Mouse (Mus musculus) heart, embryonic 12.5 days (tissue): ENCODE data around the gene Ipo11. TPM values are rescaled to one million over a fixed set of nuclear protein-coding genes. Genes with fewer than 3 reads are reported as not detected.

Experiments
- ATAC-seq: fragments of 200-750 bp; cut with Nextera tagmentation; 2 replicates; pipeline ENCODE4 v1.8.0; 2017; ENCODE audit warnings: moderate TSS enrichment, moderate library complexity; ENCODE audit not compliant: insufficient number of reproducible peaks, low FRiP score
- H3K27ac ChIP-seq: fragments of 300-500 bp; sonication (generic); 2 replicates; pipeline ENCODE4 v1.5.1; 2016; ENCODE audit warnings: mild to moderate bottlenecking, moderate library complexity; ENCODE audit not compliant: poor library complexity, severe bottlenecking
- H3K27me3 ChIP-seq: fragments of 300-500 bp; sonication (generic); replicated peaks from 2 replicates; pipeline ENCODE4 v1.6.1; 2016; ENCODE audit warnings: mild to moderate bottlenecking, moderate library complexity
- H3K36me3 ChIP-seq: fragments of 300-500 bp; sonication (generic); 2 replicates; pipeline ENCODE4 v1.6.1; 2016; ENCODE audit warnings: mild to moderate bottlenecking, moderate library complexity
- H3K4me1 ChIP-seq: fragments of 300-500 bp; sonication (generic); replicated peaks from 2 replicates; pipeline ENCODE4 v1.6.1; 2016; ENCODE audit warnings: mild to moderate bottlenecking
- H3K4me2 ChIP-seq: fragments of 300-500 bp; sonication (generic); 2 replicates; pipeline ENCODE4 v1.6.1; 2016; ENCODE audit warnings: mild to moderate bottlenecking, moderate library complexity
- H3K4me3 ChIP-seq: fragments of 300-500 bp; sonication (generic); 2 replicates; pipeline ENCODE4 v1.5.1; 2016; ENCODE audit warnings: mild to moderate bottlenecking
- H3K9ac ChIP-seq: fragments of 300-500 bp; sonication (generic); 2 replicates; pipeline ENCODE4 v1.6.1; 2016; ENCODE audit warnings: mild to moderate bottlenecking, moderate library complexity
- H3K9me3 ChIP-seq: fragments of 300-500 bp; sonication (generic); replicated peaks from 2 replicates; pipeline ENCODE4 v1.6.1; 2016; ENCODE audit warnings: mild to moderate bottlenecking, moderate library complexity
- WGBS: fragments of 180-500 bp; shearing (Covaris S2); methylation state at CpG from one replicate; pipeline ENCODE4 v1.1.7; 2016; 5-methylcytosine and 5-hydroxymethylcytosine counted together
- polyA plus RNA-seq: library from polyadenylated mRNA; unstranded; fragments of >200 nt; fragmentation: Nextera tagmentation; extraction: Ambion mirVana; gene quantifications from 2 replicates; pipeline ENCODE4 v1.2.1, GENCODE M21; 2016

Gene Ipo11
- polyA plus RNA-seq, 1 experiment from 2014 or later: 80.0 TPM

DNA sequence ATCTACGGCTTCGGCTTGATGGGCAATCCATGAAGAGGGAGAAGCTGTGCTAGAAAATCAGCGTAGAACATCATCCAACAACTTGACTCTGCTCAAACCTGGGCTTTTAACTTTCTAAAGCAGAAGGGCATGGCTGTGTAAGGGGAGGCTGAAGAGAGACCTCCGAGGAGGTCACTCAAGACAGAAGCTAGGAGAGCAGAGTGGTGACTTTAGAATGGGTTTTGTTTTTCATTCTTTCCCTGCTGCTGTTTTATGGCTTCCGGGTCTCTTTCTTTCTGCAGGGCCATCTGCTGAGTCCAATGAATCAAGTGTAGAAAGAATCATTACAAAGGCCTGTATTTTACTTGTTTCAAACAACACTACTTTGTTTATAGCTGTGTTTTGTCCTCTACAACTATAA lies 119.7 kb downstream of the Ipo11 start:
- 91% methylated on average over 5 of the region's 5 CpGs for WGBS
- Histone ChIP-seq H3K36me3 (peaks cover 43% of the 10 kb centered on the region), H3K27me3 (no peaks in the 10 kb centered on the region), H3K27ac (no peak overlapping the region), H3K4me3 (no peak overlapping the region), H3K9ac (no peak overlapping the region), H3K4me2 (no peak overlapping the region), H3K4me1 (no peaks in the 10 kb centered on the region), H3K9me3 (no peaks in the 10 kb centered on the region)
- no peak for ATAC-seq

DNA sequence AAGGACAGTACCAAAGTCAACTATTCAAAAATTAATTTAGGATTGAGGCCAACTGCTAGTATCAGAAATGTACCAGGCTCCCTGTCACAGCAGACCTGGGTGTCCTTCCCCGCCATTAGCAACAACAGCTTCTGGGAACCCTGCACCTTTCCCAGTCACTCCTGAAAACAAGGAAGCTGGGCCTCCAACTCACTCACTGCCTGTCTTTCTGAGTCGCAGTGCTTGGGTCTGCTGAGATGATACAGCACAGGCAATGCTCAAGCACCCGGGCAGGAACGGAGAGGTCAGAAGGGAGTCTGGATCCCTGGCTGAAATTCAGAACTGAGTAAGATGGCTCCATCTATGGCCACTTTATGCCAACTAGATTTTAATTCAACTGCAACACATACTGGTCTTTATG lies 123.2 kb downstream of the Ipo11 start:
- Histone ChIP-seq H3K9me3 (no peaks in the 10 kb centered on the region), H3K4me3 (no peak overlapping the region), H3K9ac (no peak overlapping the region), H3K4me1 (no peaks in the 10 kb centered on the region), H3K36me3 (peaks cover 50% of the 10 kb centered on the region), H3K4me2 (no peak overlapping the region), H3K27ac (no peak overlapping the region), H3K27me3 (no peaks in the 10 kb centered on the region)
- 79% methylated on average over 4 of the region's 4 CpGs for WGBS
- ATAC-seq: no peak

DNA sequence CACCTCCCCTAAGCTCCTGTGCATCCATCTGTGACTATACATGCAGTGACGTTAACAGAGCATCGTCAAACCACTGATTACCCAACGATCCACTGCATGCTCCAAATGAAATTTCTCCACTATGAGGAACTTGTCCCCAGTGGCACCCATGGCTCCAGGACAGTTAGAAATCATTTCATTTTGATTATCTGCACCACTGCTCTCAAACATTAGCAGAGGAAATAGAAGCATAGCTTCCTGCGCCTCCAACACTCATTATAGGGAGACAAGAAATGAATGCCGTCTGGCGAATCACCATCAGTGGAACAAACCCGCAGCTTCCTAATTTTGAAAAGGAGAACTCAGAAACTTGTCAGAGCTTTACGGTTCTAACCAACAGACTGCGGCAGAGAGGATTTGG lies 123.7 kb downstream of the Ipo11 start:
- no peaks in the 10 kb centered on the region for H3K4me1 ChIP-seq
- H3K4me2 ChIP-seq: no peak overlapping the region
- H3K9me3 ChIP-seq: no peaks in the 10 kb centered on the region
- H3K4me3 ChIP-seq: no peak overlapping the region
- H3K36me3 ChIP-seq: peaks cover 49% of the 10 kb centered on the region
- H3K27me3 ChIP-seq: no peaks in the 10 kb centered on the region
- no peak overlapping the region for H3K9ac ChIP-seq
- no peak overlapping the region for H3K27ac ChIP-seq
- no peak for ATAC-seq
- 90% methylated on average over 9 of the region's 9 CpGs for WGBS

DNA sequence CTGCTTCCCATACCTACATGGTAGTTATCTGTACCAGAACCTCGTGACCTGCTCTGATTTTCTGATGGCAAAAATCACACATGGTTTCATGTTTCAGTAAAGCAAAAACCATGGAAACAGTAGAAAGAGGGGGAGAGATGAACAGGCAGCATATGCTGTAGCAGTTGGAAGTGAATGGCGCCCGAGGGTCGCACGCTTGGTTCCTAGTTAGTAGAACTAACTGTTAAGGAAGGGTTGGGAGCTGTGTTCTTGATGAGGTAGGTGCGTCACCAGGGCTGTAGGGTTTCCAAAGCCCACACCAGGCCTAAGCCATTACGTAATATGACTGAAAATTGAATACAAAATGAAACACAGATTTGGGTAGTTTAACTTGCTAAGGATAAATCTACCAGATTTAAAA lies 126.6 kb downstream of the Ipo11 start:
- ATAC-seq: no peak
- Histone ChIP-seq H3K27me3 (no peaks in the 10 kb centered on the region), H3K27ac (no peak overlapping the region), H3K9me3 (no peaks in the 10 kb centered on the region), H3K4me1 (no peaks in the 10 kb centered on the region), H3K9ac (no peak overlapping the region), H3K4me2 (no peak overlapping the region), H3K4me3 (no peak overlapping the region), H3K36me3 (peaks cover 51% of the 10 kb centered on the region)
- WGBS: 95% methylated on average over 7 of the region's 7 CpGs

DNA sequence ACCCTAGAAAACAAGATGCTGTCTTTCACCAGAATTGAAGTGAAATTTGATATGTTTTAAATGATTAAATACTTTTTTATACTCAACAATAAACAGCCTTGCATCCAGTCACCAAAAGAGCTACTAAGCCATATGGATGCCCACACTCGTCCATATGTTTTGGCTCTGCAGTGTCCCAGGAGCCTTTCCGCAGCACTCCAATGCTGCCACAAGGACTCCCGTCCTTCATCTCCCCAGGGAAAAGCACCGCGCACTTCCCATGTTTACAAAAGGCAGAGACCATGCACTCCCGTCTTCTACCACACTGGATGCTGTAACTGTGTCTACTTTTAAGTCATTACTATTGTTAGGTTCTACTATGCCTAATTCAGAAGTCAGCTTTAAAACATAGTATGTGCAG lies 127.9 kb downstream of the Ipo11 start:
- WGBS: 86% methylated on average over 6 of the region's 6 CpGs
- peaks cover 54% of the 10 kb centered on the region for H3K36me3 ChIP-seq
- no peak for ATAC-seq

DNA sequence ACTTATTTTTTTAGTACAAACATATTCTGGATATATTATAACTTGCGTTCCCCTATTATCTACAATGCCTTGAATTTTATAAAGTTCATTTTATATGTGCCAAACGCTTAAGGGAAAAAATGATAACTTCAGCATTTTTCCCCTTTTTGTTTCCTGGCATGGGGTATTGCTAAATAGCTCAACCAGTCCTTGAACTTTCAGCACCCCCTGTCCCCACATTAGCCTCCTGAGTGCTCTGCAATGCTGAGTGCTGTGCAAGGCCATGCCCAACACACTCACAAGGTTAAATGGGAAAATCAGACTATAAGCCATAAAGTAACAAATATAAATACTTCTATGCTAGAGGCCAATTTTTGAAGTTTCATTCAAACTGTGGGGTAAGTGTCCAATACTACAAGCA lies 128.4 kb downstream of the Ipo11 start:
- Histone ChIP-seq H3K4me2 (no peak overlapping the region), H3K4me3 (no peak overlapping the region), H3K36me3 (peaks cover 54% of the 10 kb centered on the region), H3K9me3 (no peaks in the 10 kb centered on the region), H3K9ac (no peak overlapping the region), H3K27me3 (no peaks in the 10 kb centered on the region), H3K27ac (no peak overlapping the region), H3K4me1 (no peaks in the 10 kb centered on the region)
- WGBS: 97% methylated on average over 2 of the region's 2 CpGs
- no peak for ATAC-seq

More for the DNA sequence above, 127.9 kb downstream of the Ipo11 start:
- Histone ChIP-seq H3K4me3 (no peak overlapping the region), H3K9ac (no peak overlapping the region), H3K27ac (no peak overlapping the region), H3K4me1 (no peaks in the 10 kb centered on the region), H3K9me3 (no peaks in the 10 kb centered on the region), H3K4me2 (no peak overlapping the region), H3K27me3 (no peaks in the 10 kb centered on the region)

DNA sequence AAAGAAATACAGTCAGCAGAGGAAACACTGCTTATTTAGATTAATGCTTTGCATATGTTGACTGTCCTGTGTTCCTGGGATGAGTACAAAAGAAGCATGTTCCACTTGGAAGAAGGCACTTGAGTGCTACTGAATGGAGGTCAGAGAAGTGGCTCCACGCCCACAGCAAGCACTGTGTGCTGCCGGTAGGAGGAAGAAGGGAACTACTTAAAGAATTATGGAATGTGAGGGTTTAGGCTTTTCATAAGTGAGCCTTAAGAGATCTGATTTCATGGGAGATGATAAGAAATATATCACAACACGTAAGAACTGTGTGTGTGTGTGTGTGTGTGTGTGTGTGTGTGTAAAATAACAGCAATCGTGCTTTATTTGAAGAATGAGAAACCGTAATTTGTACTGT lies 129.5 kb downstream of the Ipo11 start:
- ATAC-seq: no peak
- H3K27ac ChIP-seq: no peak overlapping the region
- H3K9ac ChIP-seq: no peak overlapping the region
- H3K27me3 ChIP-seq: no peaks in the 10 kb centered on the region
- 91% methylated on average over 5 of the region's 5 CpGs for WGBS
- no peaks in the 10 kb centered on the region for H3K4me1 ChIP-seq
- H3K9me3 ChIP-seq: no peaks in the 10 kb centered on the region
- no peak overlapping the region for H3K4me3 ChIP-seq
- peaks cover 57% of the 10 kb centered on the region for H3K36me3 ChIP-seq
- no peak overlapping the region for H3K4me2 ChIP-seq

DNA sequence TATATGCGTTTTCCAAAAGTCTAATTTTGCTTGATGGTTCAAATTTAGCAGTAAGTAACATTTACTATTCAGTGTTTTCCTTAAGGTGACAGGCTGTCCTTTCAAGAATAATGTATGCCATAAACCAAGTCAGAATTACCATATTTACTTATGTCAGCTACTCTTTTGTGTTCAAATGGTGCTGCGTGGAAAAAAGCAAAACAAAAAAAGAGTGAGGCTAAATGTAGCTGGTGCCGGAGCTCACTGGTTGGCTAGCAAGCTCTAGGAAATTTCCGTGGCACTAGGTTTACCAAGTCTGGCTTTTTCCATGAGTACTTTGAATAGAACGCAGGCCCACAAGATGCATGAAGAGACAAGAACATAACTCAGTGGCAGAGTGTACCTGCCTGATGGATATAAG lies 131.6 kb downstream of the Ipo11 start:
- Histone ChIP-seq H3K27me3 (no peaks in the 10 kb centered on the region), H3K9me3 (no peaks in the 10 kb centered on the region)
- WGBS: 95% methylated on average over 5 of the region's 5 CpGs

DNA sequence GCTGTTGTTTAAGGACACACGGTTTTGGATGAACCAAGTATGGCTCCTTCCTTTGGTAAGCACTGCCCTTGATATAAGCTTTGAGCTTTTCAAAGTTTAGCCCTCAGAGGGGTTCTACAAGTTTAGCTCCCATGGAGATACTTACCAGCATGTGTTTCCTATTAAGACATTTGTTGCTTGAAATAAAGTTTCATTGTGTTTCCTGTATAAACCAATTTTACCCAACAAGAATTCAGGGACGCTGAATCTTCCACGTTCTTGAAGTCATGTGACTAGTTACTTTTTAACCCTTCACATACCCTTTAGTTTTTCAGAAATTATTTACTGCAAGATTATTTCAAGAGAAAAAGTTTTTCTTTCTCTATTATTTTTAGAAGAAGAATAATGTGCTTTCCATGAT lies 138.7 kb downstream of the Ipo11 start:
- Histone ChIP-seq H3K27ac (no peak overlapping the region), H3K36me3 (peaks cover 36% of the 10 kb centered on the region), H3K4me3 (no peak overlapping the region), H3K27me3 (no peaks in the 10 kb centered on the region), H3K4me1 (no peaks in the 10 kb centered on the region), H3K9ac (no peak overlapping the region), H3K9me3 (no peaks in the 10 kb centered on the region), H3K4me2 (no peak overlapping the region)
- no peak for ATAC-seq
- 67% methylated on average over 3 of the region's 3 CpGs for WGBS

More for the DNA sequence above, 131.6 kb downstream of the Ipo11 start:
- ATAC-seq: no peak
- Histone ChIP-seq H3K27ac (no peak overlapping the region), H3K4me1 (no peaks in the 10 kb centered on the region), H3K36me3 (peaks cover 51% of the 10 kb centered on the region), H3K4me2 (no peak overlapping the region), H3K4me3 (no peak overlapping the region), H3K9ac (no peak overlapping the region)

DNA sequence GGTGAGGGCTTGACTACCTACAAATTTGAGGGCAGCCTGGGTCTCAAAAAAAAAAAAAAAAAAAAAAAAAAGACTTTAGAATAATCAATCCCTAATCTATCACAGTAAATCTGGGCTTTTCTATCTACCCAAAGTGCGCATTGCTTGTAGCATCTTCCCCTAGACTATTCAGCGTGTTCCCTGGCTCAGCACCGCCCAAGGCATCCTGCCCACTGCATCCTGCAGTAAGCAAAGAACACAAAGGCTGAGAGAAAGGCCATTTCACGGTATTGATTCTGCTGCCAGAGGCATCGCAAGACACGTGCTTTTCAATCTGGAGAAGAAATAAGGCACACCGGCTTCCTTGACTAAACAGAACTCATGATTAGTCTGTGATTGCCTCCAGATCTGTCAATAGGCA lies 147.9 kb downstream of the Ipo11 start:
- Histone ChIP-seq H3K4me2 (no peak overlapping the region), H3K9me3 (peaks cover 15% of the 10 kb centered on the region), H3K27me3 (no peaks in the 10 kb centered on the region), H3K36me3 (peaks cover 27% of the 10 kb centered on the region), H3K27ac (no peak overlapping the region), H3K4me1 (no peaks in the 10 kb centered on the region), H3K4me3 (no peak overlapping the region), H3K9ac (no peak overlapping the region)
- no peak for ATAC-seq
- 95% methylated on average over 7 of the region's 7 CpGs for WGBS

DNA sequence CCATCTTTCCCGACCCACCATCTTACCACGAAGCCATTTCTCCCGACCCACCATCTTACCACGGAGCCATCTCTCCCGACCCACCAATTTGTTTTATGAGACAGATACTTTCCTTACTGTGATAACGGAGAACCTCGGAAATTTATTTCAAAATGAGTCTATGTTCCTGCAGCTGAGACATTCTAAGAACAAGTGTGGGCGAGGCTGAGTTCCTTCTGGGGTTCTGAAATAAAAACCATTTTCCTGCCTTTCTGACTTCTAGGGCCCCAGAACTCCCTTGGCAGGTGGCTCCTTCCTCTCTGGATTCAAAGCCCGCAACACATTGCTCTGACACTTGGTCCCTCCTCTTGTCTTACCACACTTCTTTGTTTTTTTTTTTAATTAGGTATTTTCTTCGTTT lies 168.0 kb downstream of the Ipo11 start:
- H3K4me1 ChIP-seq: no peaks in the 10 kb centered on the region
- H3K27ac ChIP-seq: no peak overlapping the region
- no peak overlapping the region for H3K4me3 ChIP-seq
- no peak overlapping the region for H3K4me2 ChIP-seq
- H3K9ac ChIP-seq: no peak overlapping the region
- no peak for ATAC-seq
- no peaks in the 10 kb centered on the region for H3K9me3 ChIP-seq
- no peaks in the 10 kb centered on the region for H3K27me3 ChIP-seq
- 85% methylated on average over 10 of the region's 10 CpGs for WGBS
- H3K36me3 ChIP-seq: no peaks in the 10 kb centered on the region

DNA sequence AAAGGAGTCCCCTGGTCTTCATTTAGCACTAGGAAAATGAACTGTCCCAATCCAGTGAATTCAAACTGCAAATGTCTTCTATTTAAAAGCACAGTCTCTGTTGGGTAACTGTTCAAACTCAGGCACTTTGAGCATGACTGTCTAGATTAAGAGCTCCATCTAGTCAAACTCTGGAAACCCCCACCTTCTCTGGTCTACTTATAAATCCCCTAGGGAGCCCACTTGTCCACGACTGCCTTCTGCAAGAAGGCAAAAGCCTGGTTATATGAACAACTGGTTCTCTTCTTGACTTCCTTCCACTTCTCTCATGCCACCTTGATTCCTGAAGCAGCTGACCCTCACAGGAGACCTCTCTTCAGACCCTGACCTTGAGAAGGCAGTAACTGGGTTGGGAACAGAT lies 174.1 kb downstream of the Ipo11 start:
- Histone ChIP-seq H3K4me1 (peaks cover 22% of the 10 kb centered on the region), H3K27ac (no peak overlapping the region), H3K4me3 (no peak overlapping the region), H3K9me3 (no peaks in the 10 kb centered on the region), H3K36me3 (no peaks in the 10 kb centered on the region), H3K9ac (no peak overlapping the region), H3K27me3 (no peaks in the 10 kb centered on the region), H3K4me2 (no peak overlapping the region)
- ATAC-seq: no peak
- 58% methylated on average over 1 of the region's 1 CpGs for WGBS
